Mouse (Mus musculus) inflammation-experienced regulatory T-cells, adult 6 months (primary cell): ENCODE results near the gene Kif26a. TPM values are rescaled to one million over a fixed set of nuclear protein-coding genes. Genes with fewer than 3 reads are reported as not detected.

Experiments used
- ATAC-seq: one replicate; pipeline ENCODE4 v1.8.0; 2017
- polyA plus RNA-seq, 3 experiments: library from polyadenylated mRNA; unstranded; fragments of 100-300 nt; shearing (Covaris generic); gene quantifications; one replicate each; pipeline ENCODE4 v1.2.1; 2017

Kif26a gene
- polyA plus RNA-seq, 3 experiments from 2014 or later, result not detected

DNA sequence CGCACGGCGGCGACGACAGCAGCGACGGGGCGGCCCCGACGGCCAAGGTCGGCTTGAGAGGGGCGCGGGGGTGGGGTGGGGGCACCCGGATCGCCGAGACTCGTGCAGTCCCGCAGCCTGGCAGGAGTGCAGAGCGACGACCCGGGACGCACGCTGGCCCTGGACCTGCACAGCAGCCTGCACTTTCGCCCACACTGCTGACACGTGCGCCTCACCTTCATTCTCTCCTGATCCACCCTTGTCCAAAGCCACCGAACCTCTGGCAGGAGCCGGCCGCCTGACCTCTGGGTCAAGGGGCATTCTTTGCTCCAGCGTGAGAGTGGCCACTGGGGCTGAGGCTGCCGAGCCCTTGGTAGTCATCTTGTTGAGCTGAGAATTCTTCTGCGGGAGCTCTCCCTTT, 15.1 kb upstream of the Kif26a start:
- ATAC-seq, result no peak

DNA sequence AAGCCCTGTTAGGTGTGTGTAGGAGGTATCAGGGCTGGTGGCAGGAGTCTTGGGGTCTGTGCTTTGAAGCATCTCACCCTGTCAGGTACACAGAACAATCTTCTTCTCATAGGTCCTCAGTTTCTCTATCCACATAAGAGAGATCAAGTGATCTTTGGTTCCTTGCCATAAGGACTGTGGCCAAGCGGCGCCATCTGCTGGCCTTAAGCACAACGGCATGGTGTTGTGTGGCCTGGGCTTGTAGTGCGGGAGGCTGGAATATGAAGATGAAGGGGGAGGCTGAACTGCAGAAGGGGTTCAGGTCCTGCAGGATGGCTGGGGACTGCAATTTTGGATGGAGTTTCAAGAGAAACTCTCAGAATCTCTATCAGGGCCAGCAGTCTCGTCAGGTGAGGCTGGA, 5.8 kb upstream of the Kif26a start:
- ATAC-seq, result peak; percentile 72

DNA sequence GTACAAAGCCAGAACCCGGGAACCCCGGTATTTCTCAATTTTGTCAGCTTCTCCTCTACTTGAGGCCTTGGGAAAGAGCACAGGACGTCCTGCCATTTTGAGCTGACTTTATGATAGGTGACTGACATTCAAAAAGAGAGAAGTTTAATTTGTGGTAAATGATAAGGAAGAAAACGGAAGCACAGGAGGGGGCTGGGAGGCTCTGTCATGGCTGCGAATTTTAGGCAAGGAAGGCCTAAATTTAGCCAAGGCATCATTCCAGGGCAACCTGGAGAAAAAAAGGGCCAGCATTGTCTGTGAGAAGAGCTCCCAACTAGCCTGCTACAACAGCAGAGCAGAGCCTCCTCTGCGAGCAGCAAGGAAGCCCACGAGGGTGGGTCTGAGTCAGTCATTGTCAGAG, 5.3 kb upstream of the Kif26a start:
- no peak for ATAC-seq

DNA sequence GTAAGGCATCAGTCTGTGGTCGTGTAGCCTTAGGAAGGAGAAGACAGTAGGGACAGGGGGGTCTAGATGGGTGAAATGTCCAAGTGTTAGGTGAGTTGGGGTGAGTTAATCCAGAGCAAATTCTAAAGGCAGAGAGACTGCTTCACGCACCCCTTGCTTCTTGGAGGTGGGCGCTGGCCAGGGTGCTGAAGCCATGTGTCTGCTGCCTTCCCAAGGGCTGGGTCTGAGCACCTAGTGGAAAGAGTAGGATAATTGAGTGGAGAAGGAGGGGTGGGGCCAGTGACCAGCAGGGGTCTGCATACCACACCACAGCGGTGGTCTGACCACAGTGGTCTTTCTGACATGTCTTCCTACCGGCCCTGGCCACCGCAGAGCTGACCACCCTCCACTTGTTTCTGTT, 4.7 kb upstream of the Kif26a start:
- ATAC-seq, result no peak

GRCm38 (mm10) chr12:112143116-112143832, 2.7 kb upstream of the Kif26a start:
- ATAC-seq, result no peak

DNA sequence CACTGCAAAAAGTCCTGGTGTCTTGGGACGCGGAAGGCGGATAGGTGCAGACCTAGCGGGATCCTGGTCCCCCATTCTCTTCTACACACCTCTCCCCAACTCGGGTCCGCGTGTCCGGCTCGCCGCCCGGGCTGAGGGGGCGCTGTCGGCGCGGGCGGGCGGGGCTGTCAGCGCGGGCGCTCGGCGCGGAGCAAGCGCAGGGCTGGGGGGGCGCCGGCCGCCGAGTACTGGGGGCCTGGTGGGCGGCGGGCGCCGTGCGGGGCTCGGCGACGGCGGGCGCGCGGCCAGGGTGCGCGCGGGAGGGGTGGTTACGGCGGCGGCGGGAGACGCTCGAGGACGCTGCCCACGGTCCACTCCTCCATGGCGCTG, 2.2 kb upstream of the Kif26a start:
- ATAC-seq, result no peak

DNA sequence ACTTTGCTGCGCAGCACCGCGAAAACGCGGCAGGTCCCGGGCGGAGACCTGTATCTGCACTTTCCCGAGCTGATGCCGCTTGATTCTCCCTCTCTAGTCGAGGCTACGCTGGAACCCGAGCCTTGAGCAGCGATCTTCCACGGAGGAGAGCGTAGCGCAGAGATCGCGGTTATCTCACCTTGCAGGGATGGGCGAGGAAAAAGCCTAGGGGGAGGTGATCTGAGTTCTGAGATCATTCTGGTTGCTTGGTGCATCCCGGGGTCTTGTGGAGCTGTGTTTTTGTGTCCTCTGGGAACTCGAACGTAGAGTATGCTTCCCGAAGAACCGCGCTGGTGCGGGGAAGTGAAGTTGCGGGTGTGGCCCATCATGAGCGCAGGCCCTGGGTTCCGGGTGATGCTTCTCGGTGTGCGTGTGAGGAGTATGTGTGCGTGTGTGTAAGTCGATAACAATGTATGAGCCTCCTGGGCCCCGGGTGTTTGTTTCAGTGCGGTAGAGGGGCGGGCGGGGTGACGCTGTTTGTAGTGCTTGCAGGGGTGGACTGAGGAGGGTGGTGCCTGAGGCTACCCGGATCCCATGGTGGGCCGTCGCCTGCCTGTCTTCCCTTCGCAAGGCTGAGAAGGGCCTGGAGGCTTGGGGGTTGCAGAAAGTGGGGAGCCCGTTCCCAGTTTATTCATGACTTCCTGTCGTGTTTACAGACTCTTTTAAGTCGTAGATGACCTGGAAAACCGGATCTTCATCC, 1.5 kb upstream of the Kif26a start:
- ATAC-seq, result no peak

GRCm38 (mm10) chr12:112145211-112145874, 665 bp upstream of the Kif26a start:
- peak; percentile 66 for ATAC-seq

GRCm38 (mm10) chr12:112147365-112147764, 1.4 kb downstream of the Kif26a start:
- ATAC-seq, result no peak

- no peak for ATAC-seq
Observed at GRCm38 (mm10) chr12:112150011-112150410, 4.0 kb downstream of the Kif26a start.

DNA sequence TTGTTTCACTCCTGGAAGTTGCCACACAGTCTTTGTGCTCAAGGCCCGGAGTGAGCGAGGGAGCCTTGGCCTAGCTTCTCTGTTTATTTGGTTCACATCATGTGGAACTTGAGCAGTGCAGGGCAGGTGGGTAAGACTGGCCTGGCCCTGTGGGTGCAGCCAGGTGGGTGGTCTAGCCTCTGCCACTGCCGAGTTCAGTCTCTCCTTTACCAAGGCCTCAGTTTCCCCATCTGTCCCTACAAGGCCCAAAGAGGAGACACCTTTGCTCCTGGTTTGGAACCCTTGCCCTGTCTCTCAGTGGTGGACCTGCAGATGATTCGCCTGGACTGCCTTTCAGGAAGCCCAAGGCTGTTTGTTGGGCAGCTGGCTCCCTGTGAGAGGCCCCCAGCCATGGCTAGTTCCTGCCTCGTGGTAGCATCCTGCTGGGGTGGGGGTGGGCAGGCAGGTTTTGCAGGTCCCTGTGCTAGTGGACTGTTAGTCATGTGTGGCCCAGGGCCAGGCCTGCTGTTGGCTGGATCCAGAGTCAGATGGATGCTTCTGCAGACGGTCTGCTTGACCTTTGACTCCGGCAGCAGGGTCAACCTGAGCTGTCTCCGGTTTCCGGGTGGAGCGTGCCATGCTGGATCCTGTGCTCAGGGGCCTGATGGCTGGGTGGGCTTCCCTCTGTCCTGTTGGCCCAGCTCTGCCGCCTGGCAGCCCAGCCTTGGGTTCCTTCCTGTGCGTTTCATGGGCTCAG, 5.4 kb downstream of the Kif26a start:
- no peak for ATAC-seq

GRCm38 (mm10) chr12:112151980-112152362, 6.0 kb downstream of the Kif26a start:
- no peak for ATAC-seq

DNA sequence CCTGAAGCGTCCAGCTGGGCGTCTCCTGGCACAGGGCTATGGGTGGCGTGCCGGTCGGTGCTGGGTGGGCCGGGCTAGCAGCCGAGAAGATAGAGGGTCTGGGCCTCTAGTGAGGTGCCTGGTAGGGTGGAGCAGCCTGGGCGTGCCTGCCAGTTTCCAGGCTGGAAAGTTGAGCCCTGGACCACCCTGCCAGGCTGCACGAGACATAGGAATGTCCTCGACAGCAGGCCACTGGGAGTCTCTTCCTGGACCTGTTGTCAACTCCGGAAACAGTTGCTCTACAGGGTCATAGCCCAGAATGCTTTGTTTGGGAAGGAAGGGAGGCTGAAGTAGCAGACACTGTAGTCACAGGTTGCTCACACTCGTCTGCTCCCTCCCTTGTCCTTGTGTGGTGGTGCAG, 7.6 kb downstream of the Kif26a start:
- no peak for ATAC-seq

DNA sequence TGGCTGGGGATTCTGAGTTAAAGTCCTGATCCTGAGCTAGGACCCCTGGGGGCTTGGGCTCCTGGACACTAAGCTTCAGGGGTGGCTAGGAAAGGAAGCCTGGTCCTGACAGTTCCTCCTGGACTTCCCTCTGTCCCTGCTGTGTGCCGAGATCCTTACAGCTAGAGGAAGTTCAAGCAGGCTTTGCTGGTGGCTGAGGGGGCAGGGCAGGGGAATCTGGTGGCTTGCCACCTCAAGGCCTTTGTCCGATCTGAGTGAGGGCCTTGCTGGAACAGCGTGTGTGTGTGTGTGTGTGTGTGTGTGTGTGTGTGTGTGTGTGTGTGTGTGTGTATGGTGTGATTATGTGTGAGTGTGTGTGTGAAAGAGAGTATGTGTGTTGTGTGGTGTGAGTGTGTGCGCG, 8.5 kb downstream of the Kif26a start:
- ATAC-seq, result no peak

- no peak for ATAC-seq
Observed at GRCm38 (mm10) chr12:112155218-112156051, 9.4 kb downstream of the Kif26a start.

DNA sequence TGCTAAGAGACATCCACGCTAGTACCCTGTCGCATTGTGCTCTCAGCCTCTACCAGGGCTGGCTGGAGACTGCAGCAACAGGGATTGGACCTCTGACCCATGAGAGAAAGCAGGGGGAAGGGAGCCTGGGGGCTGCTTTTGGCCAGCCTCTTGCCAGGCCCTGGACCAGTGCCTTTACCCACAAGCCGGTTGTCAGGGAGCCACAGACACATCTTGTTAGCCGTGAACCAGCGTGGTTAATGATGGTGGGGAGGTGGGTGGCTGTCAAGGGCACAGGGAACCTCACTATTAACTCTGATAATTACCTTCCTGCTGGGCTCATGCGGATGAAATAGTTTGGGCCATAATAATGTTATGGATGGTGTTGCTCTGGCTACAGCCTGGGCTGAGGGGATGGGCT, 10.8 kb downstream of the Kif26a start:
- ATAC-seq, result no peak

DNA sequence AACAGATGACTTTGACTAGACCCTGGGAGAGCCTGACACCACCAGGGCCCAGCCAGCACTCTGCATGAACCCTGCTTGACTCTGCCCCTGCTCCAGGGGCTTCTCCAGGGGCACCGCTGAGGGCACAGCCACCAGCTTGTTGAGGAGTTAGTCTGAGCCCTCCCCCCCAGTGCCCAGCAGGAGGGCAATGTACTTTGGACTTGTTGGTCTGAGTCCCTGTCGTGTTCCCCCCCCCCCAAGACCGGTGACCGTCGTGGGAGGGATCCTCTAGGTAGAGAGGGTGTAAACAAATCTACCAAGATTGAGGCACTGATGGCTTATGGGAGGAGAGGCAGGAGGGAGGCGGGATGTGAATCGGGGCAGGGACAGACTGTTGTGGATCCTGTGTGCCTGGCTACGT, 12.2 kb downstream of the Kif26a start:
- no peak for ATAC-seq

GRCm38 (mm10) chr12:112158784-112159183, 12.8 kb downstream of the Kif26a start:
- no peak for ATAC-seq

- ATAC-seq, result no peak
Observed at GRCm38 (mm10) chr12:112163981-112164839, 18.2 kb downstream of the Kif26a start.

- no peak for ATAC-seq
Observed at GRCm38 (mm10) chr12:112164840-112165219, 18.8 kb downstream of the Kif26a start.

DNA sequence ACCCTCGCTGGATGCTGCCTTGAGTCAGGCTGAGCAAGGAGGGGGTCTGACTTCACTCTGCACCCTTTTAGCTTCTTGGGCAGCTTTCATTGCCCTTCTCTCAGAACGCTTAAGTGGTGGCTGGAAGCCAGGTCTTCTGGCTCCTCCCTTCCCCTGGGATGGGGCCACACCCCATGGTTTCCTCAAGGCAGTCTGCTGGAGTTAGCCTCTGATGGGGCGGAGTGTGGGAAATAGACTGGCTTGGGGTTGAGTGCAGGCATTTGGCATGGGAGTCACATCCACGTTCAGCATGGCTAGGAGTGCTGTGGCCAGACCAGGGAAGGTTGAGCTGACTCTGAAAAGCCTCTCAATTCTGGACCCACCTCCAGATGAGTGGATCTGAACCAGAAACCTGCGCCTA, 23.2 kb downstream of the Kif26a start:
- no peak for ATAC-seq
